Mouse (Mus musculus): ENCODE results near the gene Coro6. TPM values are rescaled to one million over a fixed set of nuclear protein-coding genes. Genes with fewer than 3 reads are reported as not detected.

The Coro6 gene
- 0.06 TPM in 1 of 2 replicates, not detected in the other for polyA plus RNA-seq (2014; fragmentation: Nextera tagmentation; extraction: Ambion mirVana)

DNA sequence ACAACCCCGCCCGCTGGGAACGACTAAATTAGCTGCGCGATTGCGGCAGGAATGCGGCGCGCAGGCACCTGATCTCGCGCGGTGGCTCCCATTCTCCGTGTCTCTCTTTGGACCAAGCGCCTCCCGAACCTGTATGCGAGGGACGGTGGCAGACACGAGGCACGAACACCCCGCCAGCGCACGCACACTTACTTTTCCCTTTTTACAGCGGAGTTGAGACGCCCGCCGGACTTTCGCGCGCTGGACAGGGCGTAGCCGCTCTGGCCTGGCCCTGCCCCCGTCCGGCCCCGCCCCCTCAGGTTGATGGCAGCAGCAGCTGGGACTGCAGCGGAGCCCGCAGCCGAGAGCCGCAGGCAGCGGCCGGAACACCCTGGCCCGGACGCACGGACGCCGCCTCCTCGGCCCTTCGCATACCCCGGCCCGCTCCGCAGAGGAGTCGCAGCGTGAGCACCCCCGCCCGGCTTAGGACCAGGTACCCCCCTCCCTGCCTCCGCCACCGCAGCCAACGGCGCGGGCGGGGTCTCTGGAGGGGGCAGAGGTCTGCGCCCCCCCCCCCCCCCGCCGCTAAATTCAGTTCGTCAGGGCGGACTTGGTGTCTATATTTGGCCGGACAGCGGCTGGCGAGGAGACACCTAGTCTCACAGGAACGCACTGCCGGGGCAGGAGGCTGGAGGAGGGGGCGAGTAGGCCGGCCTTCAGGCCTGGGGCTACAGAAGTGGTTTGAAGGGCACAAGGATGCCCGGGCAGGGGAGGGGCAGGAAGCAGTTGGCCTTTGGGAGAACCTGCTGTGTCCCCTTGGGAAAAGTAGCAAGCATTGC is at the start of gene Coro6:
TSS of gene Coro6 (plus strand) at position 129 of the 818 bp plus-strand sequence.
- H3K9me3 ChIP-seq (ENCODE audit: control insufficient read depth, low read length) = no peaks in the 10 kb centered on the region
- ATAC-seq (ENCODE audit: low FRiP score) = peak; percentile 79
- peak within 1 kb of the TSS; percentile 99 for H3K4me2 ChIP-seq
- no peak within 1 kb of the TSS for H3K27ac ChIP-seq (ENCODE audit: low read depth, low read length)
- peak; percentile 95 for DNase-seq (ENCODE audit: low spot score, missing footprints)
- WGBS = 0% methylated on average over 72 of the region's 73 CpGs
- peaks cover 11% of the 10 kb centered on the region for H3K4me1 ChIP-seq (ENCODE audit: control insufficient read depth, insufficient read depth, low read length)
- peaks cover 56% of the 10 kb centered on the region for H3K27me3 ChIP-seq (ENCODE audit: control insufficient read depth, insufficient read depth, low read length)
- H3K9ac ChIP-seq (ENCODE audit: low read length) = peak within 1 kb of the TSS; percentile 57
- H3K36me3 ChIP-seq (ENCODE audit: control insufficient read depth, insufficient read depth, low read length) = no peaks in the 10 kb centered on the region
- peak within 1 kb of the TSS; percentile 52 for H3K4me3 ChIP-seq (ENCODE audit: low read depth, low read length)

DNA sequence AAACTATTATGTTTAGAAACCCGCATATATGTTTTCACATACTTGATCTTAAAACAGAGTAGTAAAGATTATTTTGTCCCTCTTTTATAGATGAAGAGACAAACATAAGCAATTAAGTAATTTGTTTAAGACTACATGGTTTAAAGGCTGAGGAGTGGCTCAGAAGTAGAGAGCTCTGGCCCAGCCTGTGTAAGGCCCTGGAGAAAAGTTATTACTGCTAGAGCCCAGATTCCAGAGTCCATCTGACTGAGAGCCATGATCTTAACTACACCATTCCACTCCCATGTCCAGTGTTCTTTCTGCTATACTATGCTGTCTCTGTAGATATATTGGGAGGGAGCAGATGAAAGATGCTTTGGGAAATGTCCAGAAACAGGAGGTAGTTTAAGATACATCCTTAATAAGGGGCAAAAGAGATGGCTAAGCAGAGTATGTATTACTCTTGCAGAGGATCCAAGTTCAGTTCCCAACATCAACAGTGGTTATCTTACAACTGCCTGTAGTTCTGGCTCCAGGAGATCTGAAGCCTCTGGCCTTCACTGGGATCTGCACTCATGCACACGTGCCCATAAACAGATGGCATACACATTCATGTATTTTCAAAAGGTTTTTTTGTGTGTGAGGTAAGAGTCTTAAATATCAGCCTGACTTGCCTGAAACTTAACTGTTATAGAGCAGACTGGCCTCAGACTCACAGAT is 47.9 kb upstream of the Coro6 start:
- WGBS = 93% methylated on average over 2 of the region's 2 CpGs
- Histone ChIP-seq H3K27ac (ENCODE audit: low read depth, low read length) (no peak overlapping the region), H3K36me3 (ENCODE audit: control insufficient read depth, insufficient read depth, low read length) (no peaks in the 10 kb centered on the region), H3K4me1 (ENCODE audit: control insufficient read depth, insufficient read depth, low read length) (no peaks in the 10 kb centered on the region), H3K9ac (ENCODE audit: low read length) (no peak overlapping the region), H3K4me2 (no peak overlapping the region), H3K9me3 (ENCODE audit: control insufficient read depth, low read length) (no peaks in the 10 kb centered on the region), H3K27me3 (ENCODE audit: control insufficient read depth, insufficient read depth, low read length) (no peaks in the 10 kb centered on the region), H3K4me3 (ENCODE audit: low read depth, low read length) (no peak overlapping the region)
- DNase-seq (ENCODE audit: low spot score, missing footprints) (no peak), ATAC-seq (ENCODE audit: low FRiP score) (no peak)

DNA sequence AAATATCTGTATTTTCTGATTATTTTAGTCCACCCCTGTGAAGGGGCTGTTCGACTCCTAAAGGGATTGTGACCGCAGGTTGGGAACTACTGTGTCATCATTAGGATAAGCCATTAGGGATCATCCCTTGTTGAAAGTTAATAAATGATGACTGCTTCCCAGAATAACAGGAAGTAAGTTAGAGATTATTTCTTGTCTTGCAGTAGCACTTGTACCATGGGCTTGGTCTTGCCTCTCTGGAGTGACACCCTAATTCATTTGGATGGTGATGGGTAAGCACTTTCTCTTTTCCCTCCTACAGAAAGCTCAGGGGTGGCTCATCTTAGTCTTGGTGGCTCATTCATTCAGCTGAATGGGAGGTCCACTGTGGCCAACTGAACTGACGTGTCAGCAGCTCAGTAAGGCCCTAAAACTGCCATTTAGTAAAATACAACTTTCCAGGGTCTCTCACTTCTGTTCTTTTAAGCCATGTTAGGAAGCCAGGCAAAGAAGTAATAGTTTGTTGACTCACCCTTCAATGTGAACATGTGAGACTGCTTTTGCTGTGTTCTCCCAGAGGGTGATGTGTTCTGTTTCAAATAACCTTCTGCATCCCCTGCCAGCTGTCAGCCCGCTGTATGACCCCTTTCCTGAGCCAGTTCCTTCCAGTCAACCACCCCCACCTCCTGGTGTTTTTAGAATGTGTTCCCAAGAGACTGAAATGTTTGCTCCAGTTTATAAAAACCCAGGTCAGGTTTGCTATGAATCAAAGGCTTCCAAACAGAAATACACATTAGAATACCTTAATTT is 45.8 kb upstream of the Coro6 start:
- H3K36me3 ChIP-seq (ENCODE audit: control insufficient read depth, insufficient read depth, low read length) = no peaks in the 10 kb centered on the region
- H3K27me3 ChIP-seq (ENCODE audit: control insufficient read depth, insufficient read depth, low read length) = no peaks in the 10 kb centered on the region
- ATAC-seq (ENCODE audit: low FRiP score) (no peak), DNase-seq (ENCODE audit: low spot score, missing footprints) (no peak)
- no peak overlapping the region for H3K9ac ChIP-seq (ENCODE audit: low read length)
- H3K27ac ChIP-seq (ENCODE audit: low read depth, low read length) = no peak overlapping the region
- H3K9me3 ChIP-seq (ENCODE audit: control insufficient read depth, low read length) = no peaks in the 10 kb centered on the region
- WGBS = 77% methylated on average over 4 of the region's 4 CpGs
- no peak overlapping the region for H3K4me3 ChIP-seq (ENCODE audit: low read depth, low read length)
- H3K4me2 ChIP-seq = no peak overlapping the region
- no peaks in the 10 kb centered on the region for H3K4me1 ChIP-seq (ENCODE audit: control insufficient read depth, insufficient read depth, low read length)

DNA sequence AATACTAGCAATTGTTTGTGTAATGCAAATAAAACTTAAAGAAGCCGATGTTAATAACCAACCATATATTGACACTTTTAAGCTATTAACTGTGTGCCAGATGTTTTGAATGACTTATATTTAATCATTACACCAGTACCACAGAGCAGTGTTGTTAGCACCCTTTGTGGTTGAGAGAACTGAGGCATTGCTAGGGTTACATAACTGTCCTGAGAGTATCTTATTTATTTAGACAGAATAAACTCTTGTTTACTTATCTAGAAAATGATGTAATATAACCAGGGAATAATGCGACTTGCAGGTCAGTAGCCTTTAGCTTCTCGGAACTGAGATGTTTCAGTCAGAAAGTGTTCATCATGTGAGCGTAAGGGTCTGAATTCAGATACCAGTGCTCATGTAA is 44.2 kb upstream of the Coro6 start:
- H3K4me2 ChIP-seq = no peak overlapping the region
- no peak overlapping the region for H3K9ac ChIP-seq (ENCODE audit: low read length)
- H3K4me1 ChIP-seq (ENCODE audit: control insufficient read depth, insufficient read depth, low read length) = no peaks in the 10 kb centered on the region
- H3K9me3 ChIP-seq (ENCODE audit: control insufficient read depth, low read length) = no peaks in the 10 kb centered on the region
- H3K27ac ChIP-seq (ENCODE audit: low read depth, low read length) = no peak overlapping the region
- H3K27me3 ChIP-seq (ENCODE audit: control insufficient read depth, insufficient read depth, low read length) = no peaks in the 10 kb centered on the region
- ATAC-seq (ENCODE audit: low FRiP score) = no peak
- H3K4me3 ChIP-seq (ENCODE audit: low read depth, low read length) = no peak overlapping the region
- 97% methylated on average over 4 of the region's 4 CpGs for WGBS
- no peak for DNase-seq (ENCODE audit: low spot score, missing footprints)
- no peaks in the 10 kb centered on the region for H3K36me3 ChIP-seq (ENCODE audit: control insufficient read depth, insufficient read depth, low read length)

DNA sequence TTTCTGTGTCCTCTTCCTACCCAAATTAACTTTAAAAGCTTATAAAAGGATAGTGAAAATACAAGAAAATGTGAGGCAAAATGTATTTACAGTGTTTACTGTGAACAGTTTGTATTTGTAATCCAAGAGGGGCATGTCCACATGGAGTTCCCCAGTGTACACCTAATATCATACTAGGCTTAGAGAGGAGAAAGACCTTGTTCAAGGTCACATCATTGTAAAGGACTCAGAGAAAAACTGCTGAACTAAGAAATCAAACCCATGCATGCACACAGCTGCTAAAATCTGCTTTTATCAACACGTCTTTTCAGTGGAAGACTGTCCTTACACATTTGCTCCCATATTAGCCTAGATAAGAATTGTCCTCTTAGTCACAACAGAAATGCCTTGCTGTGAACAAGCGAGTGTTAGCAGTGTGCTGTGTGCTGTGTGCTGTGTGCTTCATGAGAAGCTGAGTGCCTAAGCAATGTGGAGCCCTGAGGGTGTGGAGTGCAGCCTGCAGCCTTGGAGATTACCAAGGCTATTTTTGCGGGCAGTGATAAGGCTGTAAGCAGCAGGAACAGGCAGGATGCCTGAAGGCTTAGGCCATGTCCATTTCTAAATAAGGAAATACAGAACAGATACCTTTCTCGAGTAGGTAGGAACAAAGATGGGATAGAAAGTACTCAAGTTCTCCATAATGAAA is 38.9 kb upstream of the Coro6 start:
- Histone ChIP-seq H3K4me1 (ENCODE audit: control insufficient read depth, insufficient read depth, low read length) (no peaks in the 10 kb centered on the region), H3K27ac (ENCODE audit: low read depth, low read length) (no peak overlapping the region), H3K36me3 (ENCODE audit: control insufficient read depth, insufficient read depth, low read length) (no peaks in the 10 kb centered on the region), H3K4me3 (ENCODE audit: low read depth, low read length) (no peak overlapping the region), H3K4me2 (no peak overlapping the region), H3K9ac (ENCODE audit: low read length) (no peak overlapping the region), H3K9me3 (ENCODE audit: control insufficient read depth, low read length) (no peaks in the 10 kb centered on the region), H3K27me3 (ENCODE audit: control insufficient read depth, insufficient read depth, low read length) (no peaks in the 10 kb centered on the region)
- 82% methylated on average over 4 of the region's 4 CpGs for WGBS
- ATAC-seq (ENCODE audit: low FRiP score) (no peak), DNase-seq (ENCODE audit: low spot score, missing footprints) (no peak)

DNA sequence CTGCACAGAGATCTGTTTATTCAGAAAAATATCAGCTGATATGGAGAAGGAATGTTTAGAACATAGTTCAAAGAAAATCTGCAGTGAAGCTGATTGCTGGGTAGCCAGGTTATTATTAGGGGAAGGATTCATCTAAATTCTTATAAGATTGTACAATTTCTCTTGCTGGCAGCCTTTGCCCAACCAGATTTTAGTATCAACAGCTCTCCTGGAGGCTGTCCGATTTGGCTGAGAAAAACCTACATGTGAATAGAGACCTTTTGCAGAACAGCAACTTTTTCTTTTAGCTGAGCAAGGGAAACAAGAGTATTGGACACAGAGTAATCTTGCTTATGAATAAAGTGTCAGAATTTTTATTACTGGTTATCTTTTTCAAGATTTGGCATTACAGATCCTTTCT is 33.8 kb upstream of the Coro6 start:
- no peaks in the 10 kb centered on the region for H3K36me3 ChIP-seq (ENCODE audit: control insufficient read depth, insufficient read depth, low read length)
- 91% methylated on average over 1 of the region's 1 CpGs for WGBS
- no peaks in the 10 kb centered on the region for H3K27me3 ChIP-seq (ENCODE audit: control insufficient read depth, insufficient read depth, low read length)
- H3K4me1 ChIP-seq (ENCODE audit: control insufficient read depth, insufficient read depth, low read length) = no peaks in the 10 kb centered on the region
- no peak overlapping the region for H3K4me3 ChIP-seq (ENCODE audit: low read depth, low read length)
- DNase-seq (ENCODE audit: low spot score, missing footprints) (no peak), ATAC-seq (ENCODE audit: low FRiP score) (no peak)
- H3K9me3 ChIP-seq (ENCODE audit: control insufficient read depth, low read length) = no peaks in the 10 kb centered on the region
- no peak overlapping the region for H3K27ac ChIP-seq (ENCODE audit: low read depth, low read length)
- H3K9ac ChIP-seq (ENCODE audit: low read length) = no peak overlapping the region
- H3K4me2 ChIP-seq = no peak overlapping the region

DNA sequence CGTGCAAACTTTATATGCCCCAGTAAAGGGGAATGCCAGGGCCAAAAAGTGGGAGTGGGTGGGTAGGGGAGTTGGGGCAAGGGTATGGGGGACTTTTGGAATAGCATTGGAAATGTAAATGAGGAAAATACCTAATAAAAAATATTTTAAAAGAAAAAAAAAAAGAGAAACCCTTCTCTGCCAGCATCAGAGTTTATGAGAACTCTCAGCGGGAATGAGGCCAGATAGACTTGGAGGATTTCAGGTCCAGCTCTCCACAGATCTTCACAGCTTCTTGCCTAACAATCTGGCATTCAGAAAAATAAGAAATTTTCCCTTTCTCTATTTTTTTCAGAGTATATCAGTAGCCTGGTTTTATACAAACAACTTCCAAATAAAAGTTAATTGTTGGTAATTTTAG is 25.2 kb upstream of the Coro6 start:
- Histone ChIP-seq H3K9ac (ENCODE audit: low read length) (no peak overlapping the region), H3K9me3 (ENCODE audit: control insufficient read depth, low read length) (no peaks in the 10 kb centered on the region), H3K4me1 (ENCODE audit: control insufficient read depth, insufficient read depth, low read length) (no peaks in the 10 kb centered on the region), H3K4me3 (ENCODE audit: low read depth, low read length) (no peak overlapping the region), H3K27ac (ENCODE audit: low read depth, low read length) (no peak overlapping the region), H3K27me3 (ENCODE audit: control insufficient read depth, insufficient read depth, low read length) (no peaks in the 10 kb centered on the region), H3K4me2 (no peak overlapping the region), H3K36me3 (ENCODE audit: control insufficient read depth, insufficient read depth, low read length) (no peaks in the 10 kb centered on the region)
- no peak for ATAC-seq (ENCODE audit: low FRiP score)
- DNase-seq (ENCODE audit: low spot score, missing footprints) = no peak
- WGBS = 91% methylated on average over 2 of the region's 2 CpGs

DNA sequence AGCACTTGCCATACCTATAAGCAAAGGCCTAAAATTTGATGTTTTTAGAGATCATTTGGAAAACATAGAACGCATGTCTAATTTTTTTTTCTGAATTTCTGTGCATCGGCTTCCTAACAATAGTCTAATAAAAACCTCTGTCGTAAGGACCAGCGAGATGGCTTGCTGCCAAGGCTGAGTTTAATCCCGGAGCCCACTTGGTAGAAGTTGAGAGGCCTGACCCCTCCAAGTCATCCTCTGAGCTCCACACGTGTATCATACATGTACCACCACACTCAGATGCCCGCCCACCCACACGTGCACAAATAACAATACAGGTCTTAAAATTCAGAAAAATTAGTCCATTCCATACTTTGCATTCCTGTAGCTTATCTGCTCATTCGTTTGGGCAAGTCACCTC is 22.1 kb upstream of the Coro6 start:
- Histone ChIP-seq H3K9me3 (ENCODE audit: control insufficient read depth, low read length) (no peaks in the 10 kb centered on the region), H3K4me2 (no peak overlapping the region), H3K27ac (ENCODE audit: low read depth, low read length) (no peak overlapping the region), H3K4me3 (ENCODE audit: low read depth, low read length) (no peak overlapping the region), H3K9ac (ENCODE audit: low read length) (no peak overlapping the region), H3K27me3 (ENCODE audit: control insufficient read depth, insufficient read depth, low read length) (no peaks in the 10 kb centered on the region), H3K4me1 (ENCODE audit: control insufficient read depth, insufficient read depth, low read length) (no peaks in the 10 kb centered on the region), H3K36me3 (ENCODE audit: control insufficient read depth, insufficient read depth, low read length) (no peaks in the 10 kb centered on the region)
- DNase-seq (ENCODE audit: low spot score, missing footprints) (no peak), ATAC-seq (ENCODE audit: low FRiP score) (no peak)
- 93% methylated on average over 9 of the region's 9 CpGs for WGBS

All from midbrain, embryonic 11.5 days (tissue).